Mouse (Mus musculus) brain, embryonic 14.5 days (tissue): ENCODE measurements around the gene Cyth2. TPM values are rescaled to one million over a fixed set of nuclear protein-coding genes. Genes with fewer than 3 reads are reported as not detected.

Source experiments
- DNase-seq: peaks from one replicate; pipeline ENCODE4 v3.0.0-alpha.2; 2011; ENCODE audit warnings: low read depth
- CTCF ChIP-seq: fragments of 200-500 bp; IDR thresholded peaks from 2 replicates; pipeline ENCODE4 v1.5.1; 2012; ENCODE audit warnings: inconsistent platforms, mild to moderate bottlenecking, moderate library complexity, borderline replicate concordance; ENCODE audit not compliant: insufficient read depth, insufficient read length; ENCODE audit errors: extremely low read depth
- POLR2A ChIP-seq: fragments of 200-500 bp; IDR thresholded peaks from 2 replicates; pipeline ENCODE4 v1.6.1; 2012; ENCODE audit warnings: mild to moderate bottlenecking, inconsistent platforms, borderline replicate concordance; ENCODE audit not compliant: poor library complexity, insufficient read depth, insufficient read length, severe bottlenecking; ENCODE audit errors: extremely low read depth
- polyA plus RNA-seq: library from polyadenylated mRNA; depleted of rRNA; stranded (reverse); fragments of >200 nt; gene quantifications from 2 replicates; pipeline ENCODE4 v1.2.3, GENCODE M21; 2012; rRNA removed

Gene Cyth2
- polyA plus RNA-seq, 1 experiment = 246 TPM

GRCm38 (mm10) chr7:45767500-45767899 lies 46.9 kb downstream of the Cyth2 start:
- no peak for DNase-seq

GRCm38 (mm10) chr7:45766764-45767163 lies 47.6 kb downstream of the Cyth2 start:
- TF ChIP-seq CTCF (no peak), POLR2A (no peak)
- no peak for DNase-seq

More at GRCm38 (mm10) chr7:45767500-45767899, 46.9 kb downstream of the Cyth2 start:
- TF ChIP-seq POLR2A (no peak), CTCF (no peak)

- no peak for DNase-seq
- no peak for TF ChIP-seq CTCF
These were observed 48.4 kb downstream of the Cyth2 start for GRCm38 (mm10) chr7:45765995-45766394.

- TF ChIP-seq POLR2A (no peak), CTCF (no peak)
- no peak for DNase-seq
These were observed 54.2 kb downstream of the Cyth2 start for GRCm38 (mm10) chr7:45760151-45760550.

GRCm38 (mm10) chr7:45759400-45759799 lies 55.0 kb downstream of the Cyth2 start:
- TF ChIP-seq CTCF (no peak), POLR2A (no peak)
- no peak for DNase-seq

Other genes with a start within 250 kb of the Cyth2 start
- 29.5 and 40.2 TPM in 2 replicates for gene Bcat2, start 244.4 kb downstream of the Cyth2 start, polyA plus RNA-seq
- 0.13 TPM in 1 of 2 replicates, not detected in the other for gene Fgf21, start 199.1 kb downstream of the Cyth2 start, polyA plus RNA-seq
- gene Fut1, start 197.3 kb downstream of the Cyth2 start, polyA plus RNA-seq = 0.06 and 0.14 TPM in 2 replicates
- gene Izumo1, start 192.8 kb downstream of the Cyth2 start, polyA plus RNA-seq = 0.13 and 0.16 TPM in 2 replicates
- 11.6 and 17.6 TPM in 2 replicates for gene Rasip1, start 187.1 kb downstream of the Cyth2 start, polyA plus RNA-seq
- gene Mamstr, start 174.6 kb downstream of the Cyth2 start, polyA plus RNA-seq = 3.2 and 4.0 TPM in 2 replicates
- 0.10 and 0.16 TPM in 2 replicates for gene Fut2, start 148.2 kb downstream of the Cyth2 start, polyA plus RNA-seq
- 0.64 and 2.1 TPM in 2 replicates for gene Ntn5, start 130.6 kb downstream of the Cyth2 start, polyA plus RNA-seq
- 0.66 and 1.1 TPM in 2 replicates for gene Sec1, start 120.2 kb downstream of the Cyth2 start, polyA plus RNA-seq
- gene Car11, start 114.7 kb downstream of the Cyth2 start, polyA plus RNA-seq = 81.4 and 108 TPM in 2 replicates
- gene Dbp, start 109.5 kb downstream of the Cyth2 start, polyA plus RNA-seq = 7.6 and 8.4 TPM in 2 replicates
- gene Rpl18, start 99.1 kb downstream of the Cyth2 start, polyA plus RNA-seq = 640 and 749 TPM in 2 replicates
- 33.0 and 39.8 TPM in 2 replicates for gene Sphk2, start 96.6 kb downstream of the Cyth2 start, polyA plus RNA-seq
- 0.68 and 0.83 TPM in 2 replicates for gene Fam83e, start 93.4 kb downstream of the Cyth2 start, polyA plus RNA-seq
- not detected in 2 replicates for gene Spaca4, start 88.8 kb downstream of the Cyth2 start, polyA plus RNA-seq
- gene Lmtk3, start 30.8 kb downstream of the Cyth2 start, polyA plus RNA-seq = 328 and 336 TPM in 2 replicates
- gene Sult2b1, start 29.9 kb downstream of the Cyth2 start, polyA plus RNA-seq = 2.0 and 2.3 TPM in 2 replicates
- gene Kcnj14, start 10.2 kb upstream of the Cyth2 start, polyA plus RNA-seq = 1.3 and 1.9 TPM in 2 replicates
- gene Grwd1, start 16.4 kb upstream of the Cyth2 start, polyA plus RNA-seq = 23.4 and 25.5 TPM in 2 replicates
- gene Kdelr1, start 58.2 kb upstream of the Cyth2 start, polyA plus RNA-seq = 197 and 238 TPM in 2 replicates
- gene Grin2d, start 63.8 kb upstream of the Cyth2 start, polyA plus RNA-seq = 13.2 and 31.1 TPM in 2 replicates
- 0.30 and 0.41 TPM in 2 replicates for gene Syngr4, start 82.1 kb upstream of the Cyth2 start, polyA plus RNA-seq
- gene Tmem143, start 82.4 kb upstream of the Cyth2 start, polyA plus RNA-seq = 19.1 and 23.3 TPM in 2 replicates
- gene Emp3, start 106.8 kb upstream of the Cyth2 start, polyA plus RNA-seq = 27.7 and 27.8 TPM in 2 replicates
- gene Ccdc114, start 109.5 kb upstream of the Cyth2 start, polyA plus RNA-seq = 5.8 and 7.6 TPM in 2 replicates
- 1.2 and 1.4 TPM in 2 replicates for gene Abcc6, start 215.7 kb upstream of the Cyth2 start, polyA plus RNA-seq
- gene Nomo1, start 219.1 kb upstream of the Cyth2 start, polyA plus RNA-seq = 38.5 and 52.6 TPM in 2 replicates